Mouse (Mus musculus): ENCODE measurements around the gene Txk.

GRCm38 (mm10) chr5:72674994-72675542 lies 77.5 kb downstream of the Txk start:
- no peak for TF ChIP-seq CTCF (IDR thresholded peaks at IDR 0.05; ENCODE audit: borderline replicate concordance, extremely low read depth, insufficient read depth, insufficient read length)
- TF ChIP-seq POLR2A (IDR thresholded peaks at IDR 0.05; ENCODE audit: borderline replicate concordance, extremely low read depth, insufficient read depth, insufficient read length, poor library complexity, severe bottlenecking) = no peak
